Mouse (Mus musculus) liver, adult 2 months (tissue): ENCODE results near the gene Gna15. TPM values are rescaled to one million over a fixed set of nuclear protein-coding genes. Genes with fewer than 3 reads are reported as not detected.

Experiments used
- DNase-seq: peaks from one replicate; pipeline ENCODE4 v3.0.0-alpha.2; 2011; ENCODE audit warnings: low read depth, low spot score; ENCODE audit errors: extremely low read depth
- H3K27ac ChIP-seq: fragments of 200-500 bp; replicated peaks from 2 replicates; pipeline ENCODE4 v1.5.1; 2012; ENCODE audit warnings: low read depth, mild to moderate bottlenecking, control low read depth, inconsistent platforms, low read length; ENCODE audit not compliant: insufficient read depth
- H3K27me3 ChIP-seq: fragments of 200-500 bp; 2 replicates; pipeline ENCODE4 v1.6.1; 2012; ENCODE audit warnings: mild to moderate bottlenecking, moderate library complexity, low read length, inconsistent platforms; ENCODE audit not compliant: control insufficient read depth, insufficient read depth
- H3K36me3 ChIP-seq: fragments of 200-500 bp; 2 replicates; pipeline ENCODE4 v1.6.1; 2012; ENCODE audit warnings: low read length, inconsistent platforms; ENCODE audit not compliant: control insufficient read depth, insufficient read depth
- H3K4me1 ChIP-seq: fragments of 200-500 bp; 2 replicates; pipeline ENCODE4 v1.6.1; 2011; ENCODE audit warnings: low read length; ENCODE audit not compliant: control insufficient read depth, insufficient read depth
- H3K4me3 ChIP-seq: fragments of 200-500 bp; 2 replicates; pipeline ENCODE4 v1.5.1; 2011; ENCODE audit warnings: low read depth, mild to moderate bottlenecking, control low read depth, low read length, moderate library complexity; ENCODE audit not compliant: insufficient read depth
- H3K79me2 ChIP-seq: fragments of 200-500 bp; 2 replicates; pipeline ENCODE4 v1.6.1; 2012; ENCODE audit warnings: inconsistent platforms, mild to moderate bottlenecking, low read length, moderate library complexity; ENCODE audit not compliant: control insufficient read depth, insufficient read depth
- H3K9ac ChIP-seq: fragments of 200-500 bp; 2 replicates; pipeline ENCODE4 v1.6.1; 2012; ENCODE audit warnings: low read depth, mild to moderate bottlenecking, control low read depth, inconsistent platforms, low read length
- CTCF ChIP-seq: fragments of 200-500 bp; IDR thresholded peaks from 2 replicates; pipeline ENCODE4 v1.5.1; 2011; ENCODE audit warnings: low read depth, low read length, control low read depth
- POLR2A ChIP-seq: fragments of 200-500 bp; IDR thresholded peaks from 2 replicates; pipeline ENCODE4 v1.6.1; 2011; ENCODE audit warnings: low read length, control low read depth; ENCODE audit not compliant: insufficient read depth; ENCODE audit errors: extremely low read depth
- WGBS: fragments of 180-500 bp; shearing (Covaris S2); methylation state at CpG from one replicate; pipeline ENCODE4 v1.1.7; 2018; 5-methylcytosine and 5-hydroxymethylcytosine counted together
- polyA plus RNA-seq: library from polyadenylated mRNA; depleted of rRNA; stranded (reverse); fragments of >200 nt; gene quantifications from 2 replicates; pipeline ENCODE4 v1.2.3, GENCODE M21; 2012
- total RNA-seq: library from RNA; depleted of rRNA; stranded (reverse); fragments of >200 nt; gene quantifications from 2 replicates; pipeline ENCODE4 v1.2.3, GENCODE M21; 2014

The Gna15 gene
- total and polyA plus RNA-seq, 2 experiments = 0.64 to 1.1 TPM

GRCm38 (mm10) chr10:81559163-81559626 lies 35.2 kb upstream of the Gna15 start, which contains the start of gene Aes:
Gene Aes, plus strand, starts transcription at chr10:81559488.
- peak; percentile 59 for DNase-seq
- no peaks in the 10 kb centered on the region; the same call in 1 of the 2 replicates for H3K36me3 ChIP-seq
- under 1% methylated on average over 49 of the region's 53 CpGs for WGBS
- peaks cover 24% of the 10 kb centered on the region for H3K4me1 ChIP-seq
- peaks cover 29% of the 10 kb centered on the region for H3K79me2 ChIP-seq
- no peaks in the 10 kb centered on the region for H3K27me3 ChIP-seq
- peak within 1 kb of the TSS; percentile 96 for H3K9ac ChIP-seq
- H3K27ac ChIP-seq = peak within 1 kb of the TSS; percentile 99
- TF ChIP-seq CTCF = no peak
- TF ChIP-seq POLR2A = no peak
- peak within 1 kb of the TSS; percentile 97 for H3K4me3 ChIP-seq

GRCm38 (mm10) chr10:81557491-81557890 lies 33.5 kb upstream of the Gna15 start:
- Histone ChIP-seq H3K36me3 (no peaks in the 10 kb centered on the region), H3K27me3 (no peaks in the 10 kb centered on the region), H3K4me3 (no peak overlapping the region), H3K4me1 (peaks cover 14% of the 10 kb centered on the region), H3K27ac (peak overlapping the region; percentile 10; the same call in 1 of the 2 replicates), H3K9ac (no peak overlapping the region), H3K79me2 (peaks cover 27% of the 10 kb centered on the region)
- TF ChIP-seq POLR2A (no peak), CTCF (no peak)
- 15% methylated on average over 1 of the region's 1 CpGs for WGBS
- DNase-seq = peak; percentile 74

- H3K4me1 ChIP-seq = peaks cover 9% of the 10 kb centered on the region
- H3K9ac ChIP-seq = no peak overlapping the region
- WGBS = 81% methylated on average over 3 of the region's 3 CpGs
- H3K27me3 ChIP-seq = no peaks in the 10 kb centered on the region
- no peak overlapping the region for H3K4me3 ChIP-seq
- DNase-seq = no peak
- no peaks in the 10 kb centered on the region for H3K36me3 ChIP-seq
- H3K79me2 ChIP-seq = peaks cover 20% of the 10 kb centered on the region
- no peak overlapping the region for H3K27ac ChIP-seq
- no peak for TF ChIP-seq POLR2A
- TF ChIP-seq CTCF = peak; percentile 50
These were observed 32.3 kb upstream of the Gna15 start for GRCm38 (mm10) chr10:81556282-81556681.

GRCm38 (mm10) chr10:81553807-81554755 lies 30.1 kb upstream of the Gna15 start:
- peaks cover 7% of the 10 kb centered on the region for H3K4me1 ChIP-seq
- H3K79me2 ChIP-seq = peaks cover 2% of the 10 kb centered on the region; the same call in 1 of the 2 replicates
- H3K4me3 ChIP-seq = no peak overlapping the region
- H3K36me3 ChIP-seq = no peaks in the 10 kb centered on the region
- no peaks in the 10 kb centered on the region for H3K27me3 ChIP-seq
- 87% methylated on average over 6 of the region's 6 CpGs for WGBS
- TF ChIP-seq POLR2A = no peak
- no peak for TF ChIP-seq CTCF
- DNase-seq = no peak
- no peak overlapping the region for H3K27ac ChIP-seq
- no peak overlapping the region for H3K9ac ChIP-seq

GRCm38 (mm10) chr10:81553232-81553631 lies 29.2 kb upstream of the Gna15 start:
- no peak overlapping the region for H3K4me3 ChIP-seq
- no peak for DNase-seq
- no peaks in the 10 kb centered on the region for H3K36me3 ChIP-seq
- no peaks in the 10 kb centered on the region for H3K79me2 ChIP-seq
- 95% methylated on average over 5 of the region's 5 CpGs for WGBS
- peak; percentile 71 for TF ChIP-seq CTCF
- TF ChIP-seq POLR2A = no peak
- peaks cover 3% of the 10 kb centered on the region; the same call in 1 of the 2 replicates for H3K4me1 ChIP-seq
- H3K9ac ChIP-seq = no peak overlapping the region
- H3K27me3 ChIP-seq = no peaks in the 10 kb centered on the region
- no peak overlapping the region for H3K27ac ChIP-seq
